Mouse (Mus musculus): ENCODE results near the gene Fance.
"Not testable (repeated sequence)": the region's sequence is repeated elsewhere in the genome, so short reads cannot be mapped to it uniquely, and the experiment has no call there.

Gene Fance

GRCm38 (mm10) chr17:28293716-28294115, 19.6 kb upstream of the Fance start:
- no peak for DNase-seq (ENCODE audit: low spot score in 2 of 2)

DNA sequence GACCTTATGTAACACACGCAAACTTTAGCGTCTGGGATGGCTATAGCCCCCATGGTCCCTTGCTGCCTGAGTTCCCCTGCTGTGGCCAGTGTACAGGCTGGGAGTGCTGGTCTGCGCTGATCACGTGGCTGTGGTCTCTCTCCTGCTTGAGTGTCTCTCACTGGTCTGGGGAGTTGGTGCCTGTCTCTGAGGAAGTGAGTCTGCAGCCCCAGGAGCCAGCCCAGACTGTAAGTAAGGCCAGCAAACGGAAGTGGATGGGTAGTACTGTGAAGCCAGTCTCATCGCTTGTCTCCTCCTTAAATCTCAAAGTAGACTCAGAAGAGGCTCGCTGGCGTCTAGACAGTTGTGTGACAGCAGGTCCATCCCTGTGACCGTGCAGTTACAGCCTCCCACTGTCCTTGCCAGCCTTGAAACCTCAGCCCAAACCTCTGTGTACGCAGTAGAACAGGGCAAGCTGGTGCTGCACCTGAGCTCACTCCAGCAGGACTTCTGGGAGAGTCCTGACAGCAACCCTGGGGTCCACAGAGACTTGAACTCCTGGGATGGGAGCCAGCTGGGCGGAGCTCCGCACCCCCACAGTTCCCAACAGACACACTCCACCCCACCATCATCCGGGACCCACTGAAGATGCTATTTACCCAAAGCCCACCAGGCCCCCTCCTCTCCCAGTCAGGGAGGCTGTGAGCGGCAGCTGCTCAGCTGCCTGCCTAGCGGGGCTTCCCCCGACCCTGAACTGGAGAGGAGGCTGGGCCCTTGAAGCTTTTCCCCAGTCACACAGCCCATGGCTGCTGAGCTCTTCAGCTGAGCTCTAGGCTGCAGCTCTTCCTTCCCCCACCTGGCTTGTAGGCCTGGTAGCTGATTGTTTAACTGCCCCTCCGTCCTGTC, 18.6 kb upstream of the Fance start:
- no peak for DNase-seq (ENCODE audit: low spot score in 2 of 2)

DNA sequence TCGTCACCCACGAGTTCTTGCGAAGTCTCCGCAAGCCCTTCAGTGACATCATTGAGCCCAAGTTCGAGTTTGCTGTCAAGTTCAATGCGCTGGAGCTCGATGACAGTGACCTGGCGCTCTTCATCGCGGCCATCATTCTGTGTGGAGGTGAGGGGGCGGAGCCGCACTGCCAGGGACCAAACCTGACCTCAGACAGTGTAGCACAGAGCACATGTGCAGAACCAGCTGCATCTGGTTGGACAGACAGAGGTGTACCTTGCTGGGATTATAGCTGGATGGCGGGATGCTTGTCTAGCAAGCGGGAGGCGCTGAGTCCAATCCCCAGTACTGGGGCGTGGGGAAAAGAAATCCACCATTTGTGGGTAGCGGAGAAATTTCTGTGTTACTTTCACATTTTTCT, 14.4 kb upstream of the Fance start:
- no peak for DNase-seq (ENCODE audit: low spot score in 2 of 2)

DNA sequence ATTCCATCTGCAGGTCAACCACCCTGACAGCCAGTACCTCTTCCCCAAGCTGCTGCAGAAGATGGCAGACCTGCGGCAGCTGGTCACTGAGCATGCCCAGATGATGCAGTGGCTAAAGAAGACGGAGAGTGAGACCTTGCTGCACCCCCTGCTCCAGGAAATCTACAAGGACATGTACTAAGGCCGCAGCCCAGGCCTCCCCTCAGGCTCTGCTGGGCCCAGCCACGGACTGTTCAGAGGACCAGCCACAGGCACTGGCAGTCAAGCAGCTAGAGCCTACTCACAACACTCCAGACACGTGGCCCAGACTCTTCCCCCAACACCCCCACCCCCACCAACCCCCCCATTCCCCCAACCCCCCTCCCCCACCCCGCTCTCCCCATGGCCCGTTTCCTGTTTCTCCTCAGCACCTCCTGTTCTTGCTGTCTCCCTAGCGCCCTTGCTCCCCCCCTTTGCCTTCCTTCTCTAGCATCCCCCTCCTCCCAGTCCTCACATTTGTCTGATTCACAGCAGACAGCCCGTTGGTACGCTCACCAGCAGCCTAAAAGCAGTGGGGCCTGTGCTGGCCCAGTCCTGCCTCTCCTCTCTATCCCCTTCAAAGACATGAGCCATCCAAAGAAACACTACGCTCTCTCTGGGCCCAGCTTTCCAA, 13.5 kb upstream of the Fance start:
- DNase-seq (ENCODE audit: low spot score in 2 of 2): no peak

- DNase-seq (ENCODE audit: low spot score in 2 of 2): no peak
These were observed 13.0 kb upstream of the Fance start for GRCm38 (mm10) chr17:28300323-28300722.

- DNase-seq (ENCODE audit: low spot score in 2 of 2): no peak
These were observed 12.5 kb upstream of the Fance start for GRCm38 (mm10) chr17:28300850-28301249.

DNA sequence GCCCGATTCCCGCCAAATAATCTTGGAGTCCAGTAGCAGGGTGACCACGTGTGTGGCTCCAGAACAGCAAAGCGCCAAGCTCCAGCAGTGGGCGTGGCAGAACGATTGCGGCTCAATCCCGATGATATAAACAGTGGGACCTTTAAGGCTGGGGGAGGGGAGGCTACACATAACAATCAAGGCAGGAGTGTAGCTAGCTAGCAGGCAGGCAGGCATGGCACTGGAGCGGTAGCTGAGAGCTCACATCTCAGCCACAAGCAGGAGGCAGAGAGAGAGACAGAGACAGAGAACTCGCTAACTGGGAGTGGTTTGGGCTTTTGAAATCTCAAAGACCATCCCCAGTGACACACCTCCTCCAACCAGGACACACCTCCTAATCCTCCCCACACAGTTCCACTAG, 8.1 kb upstream of the Fance start:
- no peak for DNase-seq (ENCODE audit: low spot score in 2 of 2)

DNA sequence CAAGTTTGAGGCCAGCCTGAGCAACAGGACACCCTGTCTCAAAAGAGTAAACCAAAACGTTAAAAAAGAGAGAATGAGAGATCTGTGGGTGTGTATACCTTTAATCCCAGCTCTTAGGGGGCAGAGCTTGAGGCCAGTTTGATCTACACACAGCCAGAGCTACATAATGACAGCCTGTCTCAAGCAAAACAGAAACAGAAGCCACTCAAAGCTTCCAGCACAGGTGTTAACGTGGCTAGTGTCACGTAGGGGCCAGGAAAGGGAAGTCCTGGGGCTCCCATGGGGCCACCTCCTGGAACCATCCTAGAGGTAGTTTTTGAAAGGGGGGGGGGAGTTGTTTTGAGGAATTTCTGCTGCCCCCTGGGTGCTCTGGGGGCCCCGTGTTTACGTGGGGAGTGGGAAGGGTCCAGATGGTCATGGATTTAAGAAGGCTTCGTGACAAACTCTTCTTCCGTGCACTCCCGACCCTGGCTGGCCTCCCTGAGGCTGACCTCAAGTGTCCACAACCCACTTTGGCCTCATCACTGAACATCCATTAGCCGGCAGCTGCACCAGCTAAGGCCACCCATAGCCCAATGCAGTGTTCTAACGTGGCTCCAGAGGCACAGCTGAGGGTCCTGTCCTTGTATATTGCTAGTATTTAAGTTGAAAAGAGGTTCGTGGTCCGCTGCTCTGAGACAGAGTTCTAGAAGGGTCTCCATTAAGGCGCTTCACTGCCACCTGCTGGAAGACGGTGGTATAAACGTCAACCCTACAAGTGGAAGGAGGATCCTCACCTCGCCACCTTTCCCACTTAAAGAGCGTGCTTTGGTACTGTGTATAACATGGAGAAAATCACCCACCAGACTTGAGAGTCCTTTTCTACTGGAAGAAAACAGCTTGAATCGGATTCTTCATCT, 4.8 kb upstream of the Fance start:
- peak; percentile 72 to 87 for DNase-seq (ENCODE audit: low spot score in 2 of 2)

- no peak for DNase-seq (ENCODE audit: low spot score in 2 of 2)
These were observed 2.5 kb upstream of the Fance start for GRCm38 (mm10) chr17:28310831-28311230.

- no peak for DNase-seq (ENCODE audit: low spot score in 2 of 2)
These were observed 1.8 kb upstream of the Fance start for GRCm38 (mm10) chr17:28311366-28312132.

- DNase-seq (ENCODE audit: low spot score in 2 of 2): peak in 1 of 2 experiments; percentile 43
These were observed 797 bp upstream of the Fance start for GRCm38 (mm10) chr17:28312232-28313211.

DNA sequence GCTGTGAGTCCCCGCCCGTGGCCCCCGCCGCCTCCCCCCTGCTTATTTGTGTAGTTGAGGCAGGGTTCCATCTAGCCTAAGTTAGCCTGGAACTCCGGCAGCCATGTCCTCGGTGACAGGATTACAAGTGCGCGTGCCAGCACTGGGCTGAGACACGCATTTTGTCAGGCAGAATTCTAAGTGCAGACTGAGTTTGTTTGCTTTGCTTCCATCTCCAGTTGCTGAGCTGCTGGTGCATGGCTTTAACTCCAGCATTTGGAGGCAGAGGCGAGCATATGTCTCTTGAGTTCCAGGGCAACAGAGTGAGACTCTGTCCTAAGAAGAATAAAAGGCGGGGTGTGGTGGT, 534 bp downstream of the Fance start:
- no peak for DNase-seq (ENCODE audit: low spot score in 2 of 2)

GRCm38 (mm10) chr17:28315611-28316160, 2.4 kb downstream of the Fance start:
- no peak for DNase-seq (ENCODE audit: low spot score in 2 of 2)

DNA sequence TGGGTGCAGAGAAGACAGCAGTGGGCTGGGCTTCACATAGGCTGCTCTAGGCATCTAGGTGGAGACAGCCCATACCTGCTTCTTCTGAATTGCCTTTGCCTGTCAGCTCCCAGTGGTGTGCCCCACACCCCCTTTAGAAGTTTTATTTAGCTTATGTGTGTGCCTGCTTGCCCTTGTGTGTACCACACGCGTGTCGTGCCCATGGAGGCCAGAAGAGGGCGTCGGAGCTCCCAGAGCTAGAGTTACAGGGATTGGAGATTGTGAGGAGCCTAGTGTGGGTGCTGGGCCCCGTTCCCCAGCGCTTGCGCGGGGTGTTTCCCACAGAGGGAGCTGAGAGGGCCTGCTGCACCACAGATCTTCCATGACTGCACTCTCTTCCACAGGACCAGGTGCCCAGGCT, 3.2 kb downstream of the Fance start:
- no peak for DNase-seq (ENCODE audit: low spot score in 2 of 2)

- DNase-seq (ENCODE audit: low spot score in 2 of 2): no peak
These were observed 3.8 kb downstream of the Fance start for GRCm38 (mm10) chr17:28317091-28317490.

DNA sequence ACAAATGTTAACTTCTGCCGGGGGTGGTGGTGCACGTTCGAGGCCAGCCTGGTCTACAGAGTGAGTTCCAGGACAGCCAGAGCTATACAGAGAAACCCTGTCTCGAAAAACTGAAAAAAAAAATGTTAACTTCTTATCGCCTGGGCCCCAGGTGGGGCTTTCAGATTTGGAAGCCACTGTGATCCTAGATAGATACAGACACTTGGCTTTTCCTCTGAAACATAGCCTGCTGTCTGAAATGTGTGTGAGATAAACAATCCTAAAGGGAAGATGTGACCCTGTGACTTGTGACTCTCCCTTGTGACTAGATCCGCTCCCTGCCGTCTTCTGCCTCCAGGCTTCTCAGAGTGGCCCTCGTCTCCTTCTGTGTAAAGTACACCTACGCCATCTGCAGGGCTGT, 4.4 kb downstream of the Fance start:
- DNase-seq (ENCODE audit: low spot score in 2 of 2): no peak

GRCm38 (mm10) chr17:28321700-28322099, 8.4 kb downstream of the Fance start:
- no peak for DNase-seq (ENCODE audit: low spot score in 2 of 2)

GRCm38 (mm10) chr17:28323786-28324185, 10.5 kb downstream of the Fance start:
- DNase-seq (ENCODE audit: low spot score in 2 of 2): no peak

DNA sequence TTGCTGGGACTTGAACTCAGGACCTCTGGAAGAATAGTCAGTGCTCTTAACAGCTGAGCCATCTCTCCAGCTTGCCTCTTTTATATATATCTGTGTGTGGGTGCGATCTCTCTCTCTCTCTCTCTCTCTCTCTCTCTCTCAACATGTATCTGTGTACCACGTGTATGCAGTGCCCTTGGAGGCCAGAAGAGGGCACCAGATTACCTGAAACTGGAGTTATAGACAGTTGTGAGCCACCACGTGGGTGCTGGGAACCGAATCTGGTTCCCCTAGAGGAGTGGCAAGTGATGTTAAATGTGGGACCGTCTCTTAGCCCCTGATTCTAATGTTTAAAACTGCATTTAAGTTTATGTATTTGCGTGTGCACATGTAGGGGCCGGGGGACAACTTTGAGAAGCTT, 11.1 kb downstream of the Fance start:
- DNase-seq (ENCODE audit: low spot score in 2 of 2): not testable (repeated sequence)

- no peak for DNase-seq (ENCODE audit: low spot score in 2 of 2)
These were observed 12.4 kb downstream of the Fance start for GRCm38 (mm10) chr17:28325751-28326150.

Data from spleen, postnatal 14 days (tissue).